Comparison of ENCODE assay signal across 10 mouse cellular contexts in genomic region chr14:62940383-62941074, GRCm38 (mm10). TPM values are rescaled to one million over a fixed set of nuclear protein-coding genes. Genes with fewer than 3 reads are reported as not detected.
A peak's percentile ranks its signal among the peaks of the same experiment; 100 is the strongest.
DNase-seq lines count a peak whose midpoint lies in the region; ATAC-seq and TF ChIP-seq lines count a peak whose summit lies in the region.
"Had no signal": no experiment of that assay in that cellular context is flagged by ENCODE, and none has a peak within 500 bp of the region (broad histone marks: within the 10 kb centered on the region; RNA-seq: fewer than 3 reads in every experiment).

No protein-coding gene starts in this region.

- no peak for TF ChIP-seq CTCF in forebrain, postnatal 0 days (IDR thresholded peaks at IDR 0.05; ENCODE audit: low read depth)

- peaks cover 50% of the 10 kb centered on the region; the same call in 1 of the 2 replicates for H3K79me2 ChIP-seq in macrophage (ENCODE audit: inconsistent target)

- no peak overlapping the region for H3K9ac ChIP-seq in kidney, embryonic 14.5 days (ENCODE audit: low read depth, low read length)
- no peak overlapping the region for H3K9ac ChIP-seq in forebrain, postnatal 0 days

- peak; percentile 69 for DNase-seq in kidney, adult 11 months
- DNase-seq in adrenal gland, adult 2 months, result peak; percentile 92
- peak; percentile 42 for DNase-seq in heart, postnatal 25 days (ENCODE audit: low spot score)
- DNase-seq in thymus, postnatal 10 days (ENCODE audit: low spot score in 2 of 2), result peak; percentile 56 to 60
- DNase-seq in forebrain, postnatal 0 days, result no peak
- no peak for DNase-seq in c-Kit-positive CD71-positive TER-119-positive erythroid progenitor cells, embryonic 14.5 days (ENCODE audit: low spot score)

- ATAC-seq in kidney, embryonic 14.5 days (ENCODE audit: low FRiP score, low TSS enrichment), result no peak
- no peak for ATAC-seq in forebrain, postnatal 0 days

- H3K4me3 ChIP-seq in kidney, embryonic 14.5 days (ENCODE audit: low read length), result no peak overlapping the region
- no peak overlapping the region for H3K4me3 ChIP-seq in macrophage (ENCODE audit: inconsistent target)
- H3K4me3 ChIP-seq in forebrain, postnatal 0 days (ENCODE audit: low read depth, low read length), result no peak overlapping the region

- H3K27ac ChIP-seq in kidney, embryonic 14.5 days (ENCODE audit: low read depth, low read length), result no peak overlapping the region
- peak overlapping the region; percentile 27 for H3K27ac ChIP-seq in macrophage
- no peak overlapping the region for H3K27ac ChIP-seq in forebrain, postnatal 0 days (ENCODE audit: low read depth, low read length)

- no peaks in the 10 kb centered on the region for H3K4me1 ChIP-seq in kidney, embryonic 14.5 days (ENCODE audit: control insufficient read depth, insufficient read depth, low read length)
- no peaks in the 10 kb centered on the region for H3K4me1 ChIP-seq in forebrain, postnatal 0 days (ENCODE audit: insufficient read depth)

- no peaks in the 10 kb centered on the region; the same call in 1 of the 2 replicates for H3K9me3 ChIP-seq in kidney, embryonic 14.5 days (ENCODE audit: control insufficient read depth, low read length)
- no peaks in the 10 kb centered on the region for H3K9me3 ChIP-seq in forebrain, postnatal 0 days (ENCODE audit: low read length)
- H3K9me3 ChIP-seq: G1E had no signal

- intact Hi-C loops in heart, postnatal 25 days (cut with DNase I), result loop anchor here (5.0 kb wide), 1 partner anchor 178 kb away; the partner anchor contains the start of gene Ints6

- H3K27me3 ChIP-seq in kidney, embryonic 14.5 days (ENCODE audit: control insufficient read depth, insufficient read depth, low read length), result no peaks in the 10 kb centered on the region
- no peaks in the 10 kb centered on the region for H3K27me3 ChIP-seq in forebrain, postnatal 0 days (ENCODE audit: insufficient read depth, low read length)

- no peak overlapping the region for H3K4me2 ChIP-seq in kidney, embryonic 14.5 days (replicated peaks; ENCODE audit: low read depth, low read length)
- H3K4me2 ChIP-seq in forebrain, postnatal 0 days (ENCODE audit: low read depth), result no peak overlapping the region

- 84% methylated on average over 14 of the region's 14 CpGs for WGBS in kidney, embryonic 14.5 days
- 16% methylated on average over 14 of the region's 14 CpGs for WGBS in macrophage (ENCODE audit: missing documents)
- WGBS in forebrain, postnatal 0 days, result 85% methylated on average over 14 of the region's 14 CpGs

- peaks cover 14% of the 10 kb centered on the region; the same call in 1 of the 2 replicates for H3K36me3 ChIP-seq in kidney, embryonic 14.5 days (ENCODE audit: control insufficient read depth, insufficient read depth, low read length)
- peaks cover 77% of the 10 kb centered on the region for H3K36me3 ChIP-seq in macrophage (ENCODE audit: inconsistent target)
- peaks cover 18% of the 10 kb centered on the region for H3K36me3 ChIP-seq in forebrain, postnatal 0 days (ENCODE audit: insufficient read depth)

RNA-seq across cellular contexts. Expression of gene Defb48, which starts 43.8 kb away (rescaled TPM):
- polyA plus RNA-seq in kidney, embryonic 14.5 days (2014; fragmentation: Nextera tagmentation; extraction: Ambion mirVana), result not detected in 2 replicates
- total RNA-seq in adrenal gland, adult 2 months (2021), result not detected
- polyA plus RNA-seq in adrenal gland, adult 2 months (2012; rRNA removed), result not detected in 2 replicates
- total RNA-seq in heart, postnatal 25 days (2021), result not detected
- total RNA-seq in macrophage (2018; cell fraction: chromatin; rRNA removed), result not detected
- total RNA-seq in macrophage (2018; cell fraction: cytosol; rRNA removed), result not detected
- total RNA-seq in macrophage (2018; cell fraction: nucleus; rRNA removed), result not detected
- polyA plus RNA-seq in macrophage (2018), result not detected in 3 replicates
- not detected in 2 replicates for total RNA-seq in forebrain, postnatal 0 days (2014; rRNA removed)
- polyA plus RNA-seq in forebrain, postnatal 0 days (2015; fragmentation: Nextera tagmentation; extraction: Ambion mirVana), result not detected in 2 replicates
- total RNA-seq: G1E; gastrocnemius, postnatal 4 days had no signal
- polyA plus RNA-seq: G1E had no signal

RNA-seq across cellular contexts. Expression of gene Defb47, which starts 57.3 kb away (rescaled TPM):
- not detected in 2 replicates for polyA plus RNA-seq in kidney, embryonic 14.5 days (2014; fragmentation: Nextera tagmentation; extraction: Ambion mirVana)
- not detected for total RNA-seq in adrenal gland, adult 2 months (2021)
- not detected in 2 replicates for polyA plus RNA-seq in adrenal gland, adult 2 months (2012; rRNA removed)
- total RNA-seq in heart, postnatal 25 days (2021), result not detected
- total RNA-seq in macrophage (2018; cell fraction: chromatin; rRNA removed), result not detected
- not detected for total RNA-seq in macrophage (2018; cell fraction: cytosol; rRNA removed)
- not detected for total RNA-seq in macrophage (2018; cell fraction: nucleus; rRNA removed)
- not detected in 3 replicates for polyA plus RNA-seq in macrophage (2018)
- total RNA-seq in forebrain, postnatal 0 days (2014; rRNA removed), result not detected in 2 replicates
- not detected in 2 replicates for polyA plus RNA-seq in forebrain, postnatal 0 days (2015; fragmentation: Nextera tagmentation; extraction: Ambion mirVana)
- total RNA-seq: G1E; gastrocnemius, postnatal 4 days had no signal
- polyA plus RNA-seq: G1E had no signal

Comparison
In these comparisons a context has a peak if more than half of its experiments do, and no peak if none do; other contexts are left out.
1. DNase-seq: peak in kidney, adult 11 months (single experiment), adrenal gland, adult 2 months (single experiment), heart, postnatal 25 days (single experiment) and thymus, postnatal 10 days (2 of 2); none in forebrain, postnatal 0 days (single experiment) and c-Kit-positive CD71-positive TER-119-positive erythroid progenitor cells, embryonic 14.5 days (single experiment).